Mouse (Mus musculus): Measurements from ENCODE around the gene Galnt12.
"Not testable (repeated sequence)": the region's sequence is repeated elsewhere in the genome, so short reads cannot be mapped to it uniquely, and the experiment has no call there.

Galnt12 gene

DNA sequence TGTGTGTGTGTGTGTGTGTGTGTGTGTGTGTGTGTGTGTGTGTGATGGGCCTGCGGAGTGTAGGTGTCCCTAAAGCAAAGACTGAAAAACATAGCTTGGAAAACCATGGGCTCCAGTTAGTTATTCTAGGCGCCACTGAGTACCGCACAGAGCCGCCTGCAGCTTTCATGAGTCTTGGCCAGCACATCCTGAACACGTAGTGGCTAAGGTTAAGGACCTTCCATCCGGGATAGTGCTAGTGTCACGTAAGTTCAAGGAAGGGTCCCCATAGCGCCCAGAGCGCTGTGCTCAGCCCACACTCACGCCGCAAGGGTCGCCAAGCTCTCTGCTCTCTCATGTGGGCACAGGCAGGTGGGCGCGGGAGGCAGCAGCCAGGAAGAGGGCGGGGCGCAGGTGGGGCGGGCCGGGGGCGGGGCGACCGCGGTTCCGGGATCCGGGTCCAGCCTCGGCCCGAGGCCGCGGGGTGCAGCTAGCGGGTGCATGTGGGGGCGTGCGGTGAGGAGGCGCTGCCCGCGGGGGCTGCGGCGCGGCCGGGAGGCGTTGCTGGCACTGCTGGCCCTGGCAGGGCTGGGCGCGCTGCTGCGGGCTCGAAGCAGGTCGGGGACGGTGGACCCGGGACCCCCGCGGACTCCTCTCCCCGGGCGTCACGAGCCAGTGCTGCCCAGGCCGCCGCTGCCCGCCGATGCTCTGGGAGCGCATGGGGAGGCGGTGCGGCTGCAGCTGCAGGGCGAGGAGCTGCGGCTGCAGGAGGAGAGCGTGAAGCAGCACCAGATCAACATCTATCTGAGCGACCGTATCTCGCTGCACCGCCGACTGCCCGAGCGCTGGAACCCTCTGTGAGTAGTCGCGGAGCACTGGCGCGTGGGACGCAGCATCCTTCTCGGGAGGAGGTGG lies at the start of gene Galnt12:
Gene Galnt12 (plus strand): TSS at position 417 of the 894 bp plus-strand sequence.
- no peak for DNase-seq (ENCODE audit: low spot score)

DNA sequence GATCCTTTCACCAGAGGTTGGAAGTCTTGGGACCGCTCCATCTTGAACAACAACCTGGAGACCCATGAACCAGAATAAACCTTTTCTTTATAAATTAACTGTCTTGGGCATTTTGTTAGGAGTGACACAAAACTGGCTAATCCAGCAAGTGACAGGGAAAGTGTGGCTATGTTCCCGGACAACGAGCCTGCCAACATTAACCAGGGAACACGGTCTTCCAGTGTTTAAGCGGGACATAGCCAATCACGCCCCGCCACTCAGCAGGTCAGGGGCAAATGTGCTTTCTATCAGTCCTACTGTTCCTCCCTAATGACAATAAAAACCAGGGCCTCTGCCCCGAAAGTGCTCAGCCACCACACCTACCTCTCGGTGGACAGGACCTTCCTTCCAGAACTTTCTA lies 47.8 kb upstream of the Galnt12 start:
- DNase-seq (ENCODE audit: low spot score): no peak

DNA sequence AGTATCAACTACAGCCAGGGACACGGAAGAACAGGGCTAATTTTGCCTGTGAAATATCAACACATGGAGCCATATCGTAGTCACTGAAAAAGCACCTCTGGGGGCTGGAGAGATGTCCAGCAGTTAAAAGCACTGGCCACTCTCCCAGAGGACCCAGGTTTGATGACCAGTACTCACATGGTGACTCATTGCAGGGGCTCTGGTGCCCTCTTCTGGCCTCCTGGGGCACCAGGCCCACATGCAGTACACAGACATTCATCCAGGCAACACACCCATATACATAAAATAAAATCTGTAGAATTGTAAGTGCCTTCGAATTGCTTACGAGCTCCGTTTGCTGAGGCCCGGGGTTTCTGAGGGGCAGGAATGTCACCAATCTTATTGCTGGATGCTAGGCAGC lies 44.7 kb upstream of the Galnt12 start:
- peak; percentile 6 for DNase-seq (ENCODE audit: low spot score)

DNA sequence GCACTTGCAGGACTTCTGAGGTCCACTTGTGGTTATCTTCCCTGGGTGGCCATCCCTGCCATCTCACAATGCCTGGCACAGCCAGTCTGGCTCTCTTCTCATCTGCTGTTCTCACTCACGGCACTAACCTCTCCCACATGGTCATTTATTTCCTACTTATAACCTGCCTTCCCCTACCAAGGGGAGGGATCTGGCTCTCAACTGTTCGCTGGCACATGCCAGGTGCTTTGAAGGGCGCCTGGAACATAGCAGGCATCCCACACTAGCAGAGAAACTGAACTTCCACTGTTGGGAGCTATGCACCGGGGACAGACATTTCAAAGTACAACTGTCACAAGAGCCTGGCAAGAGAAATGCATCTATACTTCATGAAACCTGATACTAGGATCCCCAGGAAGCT lies 43.9 kb upstream of the Galnt12 start:
- DNase-seq (ENCODE audit: low spot score): peak; percentile 1

DNA sequence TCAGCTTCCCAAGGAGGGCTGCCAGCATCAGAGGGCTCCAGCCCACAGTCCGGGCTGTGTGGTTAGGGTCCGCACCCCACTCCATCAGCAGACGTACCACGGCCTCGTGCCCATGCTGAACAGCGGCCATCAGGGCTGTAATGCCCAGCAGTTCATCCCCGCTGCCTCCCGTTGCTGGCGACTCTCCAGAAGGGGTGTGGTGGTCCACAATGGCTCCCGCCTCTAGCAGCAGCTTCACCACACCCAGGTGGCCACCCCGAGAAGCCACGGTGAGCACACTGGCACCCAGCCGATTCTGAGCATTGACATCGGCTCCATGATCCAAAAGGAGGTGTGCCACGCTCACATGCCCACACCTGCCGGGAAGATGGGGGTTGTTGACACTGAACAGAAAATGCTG lies 42.5 kb upstream of the Galnt12 start:
- no peak for DNase-seq (ENCODE audit: low spot score)

DNA sequence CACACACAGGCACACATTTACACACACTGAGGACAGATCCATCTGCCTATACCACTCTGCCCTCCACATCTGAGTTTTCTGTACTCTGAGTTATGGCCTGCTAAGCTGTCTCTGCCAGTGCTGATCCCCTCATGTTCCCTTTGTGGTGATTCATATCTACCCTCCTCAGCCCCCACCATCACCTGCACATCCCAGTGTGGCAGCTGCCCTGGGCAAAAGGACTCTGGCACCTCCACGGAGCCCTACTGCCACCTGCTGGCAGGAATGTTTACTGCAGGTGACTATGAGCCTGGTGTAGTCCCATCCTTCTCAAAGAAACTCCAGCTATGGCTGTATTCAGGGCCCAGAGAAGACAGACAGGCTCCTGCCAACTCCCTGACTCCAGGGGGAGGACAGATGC lies 41.5 kb upstream of the Galnt12 start:
- peak; percentile 86 for DNase-seq (ENCODE audit: low spot score)

DNA sequence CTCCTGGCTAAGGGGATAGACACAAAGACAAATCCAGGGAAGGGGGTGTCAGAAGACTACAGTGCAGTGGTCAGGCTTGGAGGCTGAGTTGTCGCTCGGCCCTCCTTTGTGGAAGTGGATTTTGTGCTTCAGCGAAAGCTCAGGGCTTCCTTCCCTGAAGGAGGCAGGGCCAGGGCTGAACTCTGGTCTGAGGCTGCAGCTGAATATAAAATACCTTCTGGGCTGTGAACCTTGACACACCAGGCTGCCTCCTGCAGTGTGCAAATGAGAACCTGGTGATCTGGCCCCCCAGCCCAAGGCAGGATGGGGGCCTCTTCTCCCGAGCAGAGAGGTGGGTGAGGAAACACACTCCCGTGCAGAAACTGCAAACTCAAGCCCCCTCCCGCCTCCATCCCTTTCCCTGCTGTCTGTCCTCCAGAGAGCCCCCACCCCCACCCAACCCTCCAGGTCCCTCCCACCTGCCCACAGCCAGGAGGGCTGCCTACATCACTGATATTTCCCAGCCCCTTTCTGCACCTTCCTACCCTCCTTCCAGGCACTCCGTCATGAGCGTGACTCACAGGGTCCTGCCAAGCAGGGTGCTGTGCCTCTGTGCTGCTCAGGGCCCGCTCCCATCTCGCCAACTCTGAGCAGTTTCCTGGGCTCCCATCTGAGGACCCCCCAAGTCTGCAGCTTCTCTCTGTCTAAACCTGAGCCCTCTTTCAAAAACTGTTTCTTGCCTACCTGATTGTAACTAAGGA lies 40.9 kb upstream of the Galnt12 start:
- DNase-seq (ENCODE audit: low spot score): no peak

DNA sequence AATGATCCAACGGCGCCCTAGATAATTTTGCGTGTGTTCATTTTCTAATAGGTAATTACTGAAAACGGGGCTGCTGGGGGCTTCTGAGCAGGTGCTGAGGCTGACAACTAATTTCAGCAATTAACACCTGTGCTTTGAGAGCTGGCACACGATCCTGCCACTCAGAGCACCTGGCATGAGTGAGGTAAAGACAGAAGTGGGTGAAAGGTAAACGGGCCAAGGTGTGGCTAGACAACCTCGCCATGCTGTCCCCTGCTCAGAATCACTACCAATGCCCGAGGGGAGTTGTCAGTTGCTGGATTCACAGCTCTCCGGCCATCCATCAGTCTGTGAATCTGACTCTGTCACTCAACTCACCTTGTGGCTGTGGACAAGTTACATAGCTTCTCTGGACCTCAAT lies 39.8 kb upstream of the Galnt12 start:
- DNase-seq (ENCODE audit: low spot score): no peak

DNA sequence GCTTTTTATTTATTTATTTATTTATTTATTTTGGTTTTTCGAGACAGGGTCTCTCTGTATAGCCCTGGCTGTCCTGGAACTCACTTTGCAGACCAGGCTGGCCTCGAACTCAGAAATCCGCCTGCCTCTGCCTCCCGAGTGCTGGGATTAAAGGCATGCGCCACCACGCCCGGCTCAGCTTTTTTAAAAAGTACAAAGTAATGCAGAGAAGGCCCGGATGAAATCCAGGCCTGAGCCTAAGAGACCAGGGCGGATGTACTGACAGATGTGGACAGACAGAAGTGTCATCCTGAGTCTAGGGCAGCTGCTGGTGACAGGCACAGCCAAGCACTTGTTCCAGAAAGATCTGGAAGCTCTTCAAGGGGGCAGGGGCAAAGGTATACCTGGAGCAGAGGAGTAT lies 36.5 kb upstream of the Galnt12 start:
- DNase-seq (ENCODE audit: low spot score): not testable (repeated sequence)

DNA sequence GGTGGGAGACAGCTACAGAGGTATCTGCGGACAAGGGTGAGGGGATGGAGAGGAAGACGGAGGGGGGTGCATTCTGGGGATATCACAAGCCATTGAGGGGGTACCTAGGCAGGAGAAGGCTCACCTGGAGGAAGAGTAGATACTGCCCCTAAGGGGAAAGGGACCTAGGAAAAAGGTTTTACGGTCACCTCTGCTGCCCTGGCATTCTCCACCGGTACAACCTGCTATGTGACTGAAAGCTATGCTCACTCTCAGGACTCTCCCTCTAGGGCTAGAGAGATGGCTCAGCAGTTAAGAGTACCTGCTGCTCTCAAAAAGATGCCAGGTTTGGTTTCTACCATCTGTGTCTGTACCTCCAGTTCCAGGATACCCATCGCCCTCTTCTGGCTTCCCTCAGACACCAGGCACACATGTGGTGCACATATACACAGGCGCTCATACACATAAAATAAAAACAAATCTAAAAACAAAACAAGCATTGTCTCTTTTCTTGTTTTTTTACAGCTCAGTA lies 36.1 kb upstream of the Galnt12 start:
- no peak for DNase-seq (ENCODE audit: low spot score)

DNA sequence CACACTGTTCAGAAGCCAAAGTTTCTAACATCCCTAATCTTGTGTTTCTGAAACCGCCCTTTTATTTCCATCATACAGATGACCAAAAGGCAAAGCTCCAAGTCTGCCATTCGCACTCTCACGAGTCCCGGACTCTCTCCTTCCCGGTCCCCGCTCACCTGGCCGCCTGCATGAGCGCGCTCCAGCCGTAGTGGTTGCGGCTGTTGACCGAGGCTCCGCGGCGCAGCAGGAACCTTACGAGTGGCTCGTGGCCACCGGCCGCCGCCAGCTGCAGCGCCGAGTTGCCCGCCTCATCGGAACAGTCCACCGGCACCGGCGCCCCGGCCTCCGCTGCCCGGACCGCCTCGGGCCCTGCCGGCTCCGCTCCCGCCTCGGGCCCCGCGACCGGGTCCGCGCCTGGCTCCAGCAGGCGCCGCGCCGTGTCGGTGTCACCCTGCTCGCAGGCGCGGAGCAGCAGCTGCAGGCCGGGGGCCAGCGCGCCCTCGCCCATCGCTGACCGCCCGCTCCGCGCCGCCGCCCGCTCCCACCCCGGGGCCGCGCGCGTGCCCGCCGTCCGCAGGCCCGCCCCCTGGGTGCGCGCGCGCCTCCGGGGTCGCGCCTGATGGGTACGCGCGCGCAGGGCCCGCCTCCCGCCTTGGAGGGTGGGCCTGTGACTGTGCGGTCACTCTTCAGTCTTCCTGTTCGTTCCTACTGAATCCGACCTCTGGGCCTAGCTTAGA lies 34.8 kb upstream of the Galnt12 start, which contains the start of gene Anks6:
Gene Anks6 (minus strand): TSS at position 637 of the 719 bp plus-strand sequence.
- no peak for DNase-seq (ENCODE audit: low spot score)

DNA sequence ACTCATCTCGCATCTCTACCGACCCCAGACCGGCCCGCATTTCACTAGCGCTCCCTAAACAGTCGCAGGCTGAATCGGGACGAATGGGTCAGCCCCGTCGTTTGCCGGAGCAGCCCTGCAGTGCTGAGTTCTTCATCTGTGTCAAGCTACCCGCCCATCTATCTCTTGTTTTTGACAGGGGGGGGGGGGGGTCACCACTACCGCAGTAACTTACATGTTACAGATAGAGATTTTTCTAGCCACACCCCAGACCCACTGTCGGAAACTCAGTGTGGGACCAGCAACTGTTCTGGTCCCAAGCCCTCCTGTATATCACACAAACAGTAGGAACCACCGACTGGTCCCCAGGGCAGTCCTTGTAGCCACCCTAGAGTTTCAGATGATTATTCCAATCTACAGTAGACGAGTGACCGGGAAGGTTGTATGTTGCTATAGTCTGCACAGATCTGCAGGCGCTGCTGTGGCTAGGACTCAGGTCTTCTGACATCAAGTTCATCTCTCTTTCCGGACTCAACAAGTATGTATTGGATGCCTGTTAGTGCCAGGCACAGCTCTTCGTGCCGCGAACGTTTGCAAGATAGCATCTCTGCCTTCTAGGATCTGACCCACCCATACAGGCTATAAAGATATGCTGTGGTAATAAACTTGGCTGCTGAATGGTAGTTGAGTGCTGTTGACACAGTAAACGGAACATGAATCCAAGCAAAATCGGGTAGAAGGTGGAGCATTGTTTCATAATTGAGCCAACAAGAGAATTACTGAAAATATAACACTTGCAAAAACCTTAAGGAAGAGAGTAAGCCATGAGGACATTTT lies 34.0 kb upstream of the Galnt12 start:
- DNase-seq (ENCODE audit: low spot score): no peak

DNA sequence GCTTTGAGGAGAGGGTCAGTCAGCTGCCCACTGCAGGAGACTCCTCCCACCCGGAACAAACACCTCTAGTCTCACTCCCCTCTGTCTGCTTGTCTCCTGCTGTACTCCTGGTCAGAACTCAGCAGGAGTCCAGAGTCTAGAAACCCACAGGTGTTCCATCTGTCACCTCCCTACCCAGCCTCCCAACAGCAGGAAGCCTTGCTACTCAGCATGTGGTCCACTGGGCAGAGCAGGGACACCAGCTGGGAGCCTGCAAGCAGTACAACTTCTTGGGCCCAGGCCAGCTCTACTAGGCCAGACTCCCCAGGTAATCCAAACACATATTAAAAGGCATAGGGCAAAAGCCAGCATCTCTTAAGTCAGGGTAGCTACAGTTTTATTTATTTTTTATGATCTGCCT lies 30.8 kb upstream of the Galnt12 start:
- no peak for DNase-seq (ENCODE audit: low spot score)

DNA sequence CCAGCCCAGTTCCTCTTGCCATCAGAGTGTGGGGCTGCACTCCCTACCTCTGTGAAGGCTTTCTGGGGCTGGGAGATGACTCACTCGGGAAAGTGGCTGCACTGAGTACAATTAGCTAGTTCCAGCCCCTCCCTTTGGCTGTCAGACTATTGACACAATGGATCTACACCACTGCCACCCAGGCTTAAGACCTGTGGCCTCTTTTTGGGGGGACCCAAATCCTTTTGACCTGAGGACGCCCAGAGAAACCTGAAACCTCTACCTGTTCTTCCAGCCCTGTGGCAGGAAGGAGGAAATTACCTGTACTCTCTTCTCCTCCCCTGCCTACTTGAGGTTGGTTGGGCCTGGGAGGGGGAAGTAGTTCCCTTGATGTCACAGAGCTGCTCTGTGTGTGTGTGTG lies 16.7 kb upstream of the Galnt12 start:
- no peak for DNase-seq (ENCODE audit: low spot score)

DNA sequence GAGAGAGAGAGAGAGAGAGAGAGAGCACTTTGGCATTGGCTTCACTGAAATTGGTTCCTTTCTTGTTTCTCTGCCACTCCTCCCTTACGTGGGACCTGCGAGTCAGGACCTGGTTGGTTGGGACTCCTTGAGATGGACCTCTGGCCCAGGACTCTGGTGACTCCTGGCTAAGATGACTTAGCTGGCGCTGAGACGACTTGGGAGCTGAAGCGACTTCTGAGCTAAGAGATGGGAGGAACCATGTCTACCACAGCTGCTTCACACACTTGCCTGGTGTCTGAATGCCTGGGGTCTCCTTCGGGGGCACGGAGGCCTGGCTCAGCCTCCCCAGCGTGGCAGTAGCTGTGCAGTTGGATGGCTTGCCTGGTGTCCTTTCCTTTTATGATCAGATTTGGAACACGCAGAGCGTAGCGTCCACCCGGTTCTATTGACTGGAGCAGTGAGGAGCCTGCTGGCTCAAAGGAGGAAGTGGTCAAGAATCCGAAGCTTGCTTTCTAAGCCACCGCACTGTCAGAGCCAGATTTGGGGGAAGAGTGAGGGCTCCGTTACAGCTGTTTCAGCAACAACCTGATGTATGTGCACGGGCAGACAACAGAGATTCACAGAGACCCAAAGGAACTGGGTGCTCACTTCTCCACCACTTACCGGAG lies 11.6 kb upstream of the Galnt12 start:
- no peak for DNase-seq (ENCODE audit: low spot score)

DNA sequence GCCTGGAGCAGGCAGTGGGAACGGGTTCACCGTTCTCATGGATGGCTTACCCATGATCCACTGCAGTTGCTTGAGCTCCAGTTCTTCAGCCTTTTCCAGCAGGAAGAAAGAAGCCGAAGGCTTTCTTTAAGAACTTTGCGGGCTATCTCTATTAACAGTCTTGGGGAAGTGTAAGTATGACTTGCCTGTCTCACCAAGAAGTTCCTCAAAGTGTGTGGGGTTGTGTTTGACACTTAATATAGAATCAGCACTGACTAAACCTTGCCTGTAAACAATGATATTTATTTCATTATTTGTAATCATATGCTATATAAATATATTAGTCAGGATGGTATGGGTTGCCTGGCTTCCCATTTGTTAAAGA lies 11.1 kb upstream of the Galnt12 start:
- DNase-seq (ENCODE audit: low spot score): no peak

DNA sequence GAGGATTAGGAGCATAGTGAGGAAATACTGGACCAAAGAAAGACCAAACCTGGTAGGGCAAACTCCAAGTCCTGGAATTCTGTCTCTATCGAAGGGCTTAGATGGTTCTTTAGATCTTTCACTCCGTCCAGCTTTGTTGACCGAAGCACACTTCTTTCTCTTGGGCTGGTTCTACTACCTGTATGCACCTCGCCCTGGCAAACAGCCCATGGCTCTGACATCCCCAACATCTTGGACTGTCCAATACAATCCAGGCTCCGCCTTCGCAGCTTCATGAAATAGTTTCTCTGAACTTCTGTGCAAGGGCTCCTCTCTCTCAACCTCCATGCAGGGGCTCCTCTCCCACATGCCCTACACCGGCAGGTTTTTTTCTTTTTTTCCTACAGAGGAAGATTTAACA lies 7.9 kb upstream of the Galnt12 start:
- no peak for DNase-seq (ENCODE audit: low spot score)

DNA sequence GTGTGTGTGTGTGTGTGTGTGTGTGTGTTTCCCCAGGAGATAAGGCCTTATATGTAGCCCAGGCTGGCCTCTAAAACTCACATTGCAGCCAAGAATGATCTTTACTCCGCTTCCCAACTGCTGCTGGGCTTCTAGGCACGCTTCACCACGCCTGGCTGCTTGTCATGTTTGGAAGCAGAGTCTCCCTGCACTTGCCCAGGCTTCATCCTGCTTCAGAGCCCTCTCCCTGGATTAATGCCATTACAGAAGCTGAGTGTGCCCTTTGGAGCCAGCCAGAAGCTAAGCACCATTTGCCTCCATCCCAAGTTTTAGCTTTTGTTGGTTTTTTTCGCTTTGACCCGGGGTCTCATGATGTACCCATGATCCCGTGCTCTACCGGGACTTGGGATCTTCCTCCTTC lies 3.0 kb upstream of the Galnt12 start:
- DNase-seq (ENCODE audit: low spot score): no peak

DNA sequence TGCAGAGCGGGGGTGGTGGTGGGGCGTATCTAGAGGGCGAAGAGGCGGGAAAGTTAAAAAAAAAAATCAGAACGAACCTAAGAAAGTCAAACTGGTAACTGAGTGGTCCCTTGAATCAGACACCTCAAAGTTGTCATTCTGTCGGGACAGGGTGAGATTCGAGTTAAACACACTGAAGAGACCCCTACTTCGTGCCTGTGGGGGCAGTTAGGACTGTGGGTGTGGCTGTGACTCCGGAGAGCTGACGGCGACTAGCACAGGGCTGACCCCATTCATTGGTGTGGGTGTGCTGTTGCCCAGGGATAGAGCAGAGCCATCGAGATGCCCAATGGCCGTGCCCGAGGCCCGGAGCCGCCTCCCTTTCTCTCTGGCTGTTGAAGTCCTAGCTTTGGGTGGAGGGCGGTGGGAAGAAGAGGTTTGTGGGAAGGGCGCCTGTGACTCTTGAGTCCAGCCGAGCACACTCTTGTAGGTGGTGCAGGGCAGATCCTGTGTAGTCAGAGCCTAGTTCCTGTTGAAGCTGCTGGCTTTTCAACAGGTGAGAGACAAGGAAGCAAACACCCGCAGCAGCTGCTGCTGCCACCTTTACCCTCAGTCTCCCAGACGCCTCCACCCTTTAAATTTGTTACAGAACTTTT lies 795 bp downstream of the Galnt12 start:
- DNase-seq (ENCODE audit: low spot score): no peak

DNA sequence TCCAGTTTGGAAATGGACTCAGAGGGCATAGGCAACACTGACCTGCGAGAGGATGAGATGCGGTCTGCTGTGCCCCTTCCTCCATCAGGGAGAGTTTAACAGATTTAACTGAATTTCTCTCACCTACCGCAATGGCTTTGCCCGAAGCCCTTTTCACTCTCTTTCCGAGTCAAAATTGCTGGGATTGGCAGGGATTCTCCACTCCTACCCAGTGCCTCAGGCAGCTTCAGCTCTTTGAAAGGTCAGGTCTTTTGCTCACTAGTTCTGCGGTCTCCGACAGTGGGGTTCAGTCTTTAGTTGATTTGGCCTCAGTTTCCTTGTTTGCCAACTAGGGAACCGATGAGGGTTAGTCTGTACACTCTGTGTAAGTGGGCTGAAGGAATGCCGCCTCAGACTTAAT lies 1.5 kb downstream of the Galnt12 start:
- no peak for DNase-seq (ENCODE audit: low spot score)

DNA sequence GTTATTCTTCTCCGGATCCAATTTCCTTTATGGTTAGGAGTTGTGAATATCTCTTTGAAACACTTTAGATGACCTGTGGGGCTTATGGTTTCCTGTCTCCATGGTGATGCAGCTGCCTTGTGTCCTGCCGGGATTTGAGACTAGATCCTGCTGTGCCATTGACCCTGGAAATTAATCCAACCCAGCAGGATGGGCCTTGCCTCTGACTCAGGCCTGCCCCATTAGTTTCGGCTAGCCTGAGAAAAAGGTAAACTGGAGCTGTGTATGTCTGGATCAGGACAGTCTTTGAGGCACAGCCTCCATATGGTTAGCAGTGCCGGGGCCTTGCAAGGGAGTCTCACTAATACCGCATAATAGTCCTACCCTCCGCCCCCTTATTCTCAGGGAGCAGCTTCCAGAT lies 1.9 kb downstream of the Galnt12 start:
- DNase-seq (ENCODE audit: low spot score): no peak

All from urinary bladder, postnatal 10 days (tissue).